Mouse (Mus musculus) Muller cell, postnatal 12 days (primary cell): Measurements from ENCODE around the gene H2afy2.

Experiments used
- DNase-seq: peaks from one replicate; pipeline ENCODE4 v3.0.0-alpha.2; 2015; ENCODE audit errors: inconsistent ontology term

The H2afy2 gene

GRCm38 (mm10) chr10:61783621-61784251 lies at the start of gene H2afy2:
Gene H2afy2 (minus strand): TSS chr10:61784147.
- DNase-seq = peak; percentile 82

GRCm38 (mm10) chr10:61832713-61833112 lies 48.8 kb upstream of the H2afy2 start:
- no peak for DNase-seq

- no peak for DNase-seq
Observed at GRCm38 (mm10) chr10:61831741-61832140, 47.8 kb upstream of the H2afy2 start.

GRCm38 (mm10) chr10:61831251-61831650 lies 47.3 kb upstream of the H2afy2 start:
- no peak for DNase-seq

GRCm38 (mm10) chr10:61830817-61831216 lies 46.9 kb upstream of the H2afy2 start:
- DNase-seq = peak; percentile 14

- no peak for DNase-seq
Observed at GRCm38 (mm10) chr10:61829046-61829445, 45.1 kb upstream of the H2afy2 start.

GRCm38 (mm10) chr10:61827950-61828936 lies 44.3 kb upstream of the H2afy2 start:
- no peak for DNase-seq

- no peak for DNase-seq
Observed at GRCm38 (mm10) chr10:61826753-61827435, 42.9 kb upstream of the H2afy2 start.

GRCm38 (mm10) chr10:61825979-61826752 lies 42.2 kb upstream of the H2afy2 start:
- DNase-seq = no peak

- no peak for DNase-seq
Observed at GRCm38 (mm10) chr10:61825536-61825935, 41.6 kb upstream of the H2afy2 start.

GRCm38 (mm10) chr10:61823731-61824115 lies 39.8 kb upstream of the H2afy2 start:
- DNase-seq = no peak

GRCm38 (mm10) chr10:61822968-61823730 lies 39.2 kb upstream of the H2afy2 start:
- no peak for DNase-seq

GRCm38 (mm10) chr10:61820050-61820449 lies 36.1 kb upstream of the H2afy2 start:
- DNase-seq = no peak

- DNase-seq = peak; percentile 79
Observed at GRCm38 (mm10) chr10:61811987-61812386, 28.0 kb upstream of the H2afy2 start.

GRCm38 (mm10) chr10:61798133-61798576 lies 14.2 kb upstream of the H2afy2 start:
- no peak for DNase-seq

GRCm38 (mm10) chr10:61795458-61795857 lies 11.5 kb upstream of the H2afy2 start:
- no peak for DNase-seq

GRCm38 (mm10) chr10:61794971-61795370 lies 11.0 kb upstream of the H2afy2 start:
- DNase-seq = no peak

GRCm38 (mm10) chr10:61793015-61793414 lies 9.1 kb upstream of the H2afy2 start:
- DNase-seq = no peak

GRCm38 (mm10) chr10:61788499-61788898 lies 4.6 kb upstream of the H2afy2 start:
- DNase-seq = no peak

- DNase-seq = no peak
Observed at GRCm38 (mm10) chr10:61787541-61788313, 3.8 kb upstream of the H2afy2 start.
